Mouse (Mus musculus) bone marrow, adult 2 months (tissue): ENCODE measurements around the gene S1pr2. TPM values are rescaled to one million over a fixed set of nuclear protein-coding genes. Genes with fewer than 3 reads are reported as not detected.
A peak's percentile ranks its signal among the peaks of the same experiment; 100 is the strongest.
"Not testable (repeated sequence)": the region's sequence is repeated elsewhere in the genome, so short reads cannot be mapped to it uniquely, and the experiment has no call there.

Source experiments
- H3K27ac ChIP-seq: fragments of 200-500 bp; 2 replicates; pipeline ENCODE4 v1.5.1; 2012; ENCODE audit warnings: low read depth, mild to moderate bottlenecking, control low read depth, inconsistent platforms, low read length; ENCODE audit not compliant: control insufficient read depth, poor library complexity, insufficient read depth
- H3K4me1 ChIP-seq: fragments of 200-500 bp; 2 replicates; pipeline ENCODE4 v1.6.1; 2011; ENCODE audit warnings: low read length; ENCODE audit not compliant: control insufficient read depth, insufficient read depth
- H3K4me3 ChIP-seq: fragments of 200-500 bp; replicated peaks from 2 replicates; pipeline ENCODE3; 2011; ENCODE audit warnings: mild to moderate bottlenecking, low read depth, low read length, control low read depth; ENCODE audit not compliant: control insufficient read depth
- CTCF ChIP-seq: fragments of 200-500 bp; IDR thresholded peaks from 2 replicates; pipeline ENCODE4 v1.5.1; 2011; ENCODE audit warnings: low read length, control low read depth; ENCODE audit not compliant: control insufficient read depth, insufficient read depth
- POLR2A ChIP-seq: fragments of 200-500 bp; IDR thresholded peaks from 2 replicates; pipeline ENCODE4 v1.6.1; 2011; ENCODE audit warnings: low read depth, mild to moderate bottlenecking, control low read depth, low read length, borderline replicate concordance; ENCODE audit not compliant: control insufficient read depth
- WGBS: fragments of 180-500 bp; shearing (Covaris S2); methylation state at CpG from one replicate; pipeline ENCODE4 v1.1.7; 2018; 5-methylcytosine and 5-hydroxymethylcytosine counted together
- polyA plus RNA-seq: library from polyadenylated mRNA; stranded (reverse); fragments of >200 nt; gene quantifications from 2 replicates; pipeline ENCODE4 v1.2.4, GENCODE M21; 2011; ENCODE audit warnings: low replicate concordance; ENCODE audit not compliant: missing spikeins, insufficient read depth, insufficient read length

Gene S1pr2
- polyA plus RNA-seq, 1 experiment, result 2.2 TPM

DNA sequence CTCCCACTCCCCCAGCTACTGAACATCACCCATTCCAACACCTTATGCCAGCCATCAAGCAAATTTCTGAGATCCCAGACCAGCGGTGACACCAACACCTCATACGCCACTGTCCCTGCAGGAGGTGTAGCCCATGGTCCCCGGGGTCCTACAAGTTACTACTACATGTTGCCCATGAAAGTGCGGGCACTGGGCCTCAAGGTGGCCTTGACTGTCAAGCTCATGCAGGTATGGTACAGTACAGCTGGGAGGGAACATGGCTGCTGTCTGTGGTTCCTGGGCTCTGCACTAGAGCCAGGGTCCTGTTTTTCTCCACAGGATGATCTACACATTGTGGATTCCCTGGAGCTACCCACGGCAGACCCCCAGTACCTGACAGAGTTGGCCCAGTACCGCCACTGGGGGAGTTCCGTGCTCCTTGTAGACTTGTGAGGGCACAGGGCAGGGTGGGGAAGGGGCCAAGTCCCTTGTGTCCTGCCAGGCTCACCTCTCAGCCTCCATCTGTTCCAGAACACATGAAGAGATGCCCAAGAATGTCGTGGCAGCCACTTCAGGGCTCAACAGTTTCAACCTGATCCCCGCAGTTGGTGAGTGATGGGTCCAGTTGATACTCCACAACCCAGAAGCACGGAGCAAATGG lies 30.9 kb upstream of the S1pr2 start:
- Histone ChIP-seq H3K4me3 (no peak overlapping the region), H3K27ac (no peak overlapping the region), H3K4me1 (no peaks in the 10 kb centered on the region; the same call in 1 of the 2 replicates)
- 92% methylated on average over 10 of the region's 10 CpGs for WGBS
- no peak for TF ChIP-seq POLR2A
- no peak for TF ChIP-seq CTCF

DNA sequence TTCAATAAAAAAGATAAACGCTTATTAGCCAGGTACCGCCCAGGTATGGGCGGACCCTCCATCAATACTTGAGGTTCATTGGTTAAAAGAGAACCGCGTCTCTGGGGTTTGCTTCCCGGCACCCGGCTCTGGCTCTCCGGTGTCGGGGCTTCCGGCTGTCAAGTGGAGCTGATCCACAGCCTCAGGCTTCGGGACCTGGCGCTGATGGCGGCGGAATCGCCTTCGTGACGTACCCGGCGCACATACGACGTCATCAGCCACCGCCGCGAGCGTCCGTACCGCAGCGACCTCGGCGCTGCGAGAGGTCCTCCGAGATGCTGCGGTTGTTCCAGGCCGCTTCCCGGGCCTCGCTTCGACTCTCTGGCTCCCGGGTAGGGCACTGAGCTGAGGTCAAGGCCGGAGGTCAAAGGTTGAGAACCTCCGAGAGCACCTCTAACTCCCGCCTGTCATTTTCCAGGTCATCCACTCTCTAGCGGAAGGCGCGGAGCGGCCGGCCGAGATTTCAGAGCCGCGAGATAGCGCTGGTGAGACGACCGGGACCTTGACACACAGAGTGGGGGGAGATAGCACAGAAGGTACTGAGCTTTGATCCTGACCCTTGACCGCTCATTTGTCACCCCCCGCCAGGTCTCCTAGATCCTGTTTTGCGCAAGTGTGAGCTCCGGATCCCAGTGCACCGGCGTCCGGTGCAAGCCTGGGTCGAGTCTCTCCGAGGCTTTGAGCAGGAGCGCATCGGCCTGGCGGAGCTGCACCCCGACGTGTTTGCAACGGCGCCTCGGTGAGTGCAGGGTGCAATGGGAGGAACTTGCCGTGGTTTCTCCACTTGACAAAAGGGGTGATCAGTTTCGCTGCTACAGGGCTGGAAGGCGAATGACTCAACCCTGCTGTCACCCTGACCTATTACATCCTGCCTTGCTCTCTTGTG lies 26.3 kb upstream of the S1pr2 start, which contains the start of gene Mrpl4:
Mrpl4 (plus strand) TSS at position 112 of the 925 bp plus-strand sequence.
- TF ChIP-seq CTCF (no peak), POLR2A (peak; percentile 82; the same call in 1 of the 2 replicates)
- Histone ChIP-seq H3K4me3 (peak within 1 kb of the TSS; percentile 86), H3K4me1 (no peaks in the 10 kb centered on the region), H3K27ac (peak within 1 kb of the TSS; percentile 65)
- under 1% methylated on average over 72 of the region's 72 CpGs for WGBS

DNA sequence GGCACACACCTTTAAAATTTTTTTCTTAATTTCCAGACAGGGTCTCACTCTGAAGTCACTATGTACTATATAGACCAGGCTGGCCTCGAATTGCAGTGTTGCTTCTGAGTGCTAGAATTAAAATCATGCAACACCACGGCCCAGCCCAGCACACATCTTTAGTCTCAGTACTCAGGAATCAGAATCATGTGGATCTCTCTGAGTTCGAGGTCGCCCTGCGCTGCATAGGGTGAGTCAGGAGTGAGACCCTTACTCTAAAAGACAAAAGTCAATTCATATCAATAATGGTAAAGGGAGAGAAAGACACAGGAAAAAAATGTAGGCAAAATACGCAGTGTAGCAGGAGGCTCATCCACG lies 25.7 kb upstream of the S1pr2 start:
- no peaks in the 10 kb centered on the region; the same call in 1 of the 2 replicates for H3K4me1 ChIP-seq
- H3K27ac ChIP-seq, result peak overlapping the region; percentile 65; the same call in 1 of the 2 replicates
- WGBS, result 7% methylated on average over 7 of the region's 7 CpGs
- H3K4me3 ChIP-seq, result peak overlapping the region; percentile 86
- TF ChIP-seq POLR2A, result no peak
- no peak for TF ChIP-seq CTCF

DNA sequence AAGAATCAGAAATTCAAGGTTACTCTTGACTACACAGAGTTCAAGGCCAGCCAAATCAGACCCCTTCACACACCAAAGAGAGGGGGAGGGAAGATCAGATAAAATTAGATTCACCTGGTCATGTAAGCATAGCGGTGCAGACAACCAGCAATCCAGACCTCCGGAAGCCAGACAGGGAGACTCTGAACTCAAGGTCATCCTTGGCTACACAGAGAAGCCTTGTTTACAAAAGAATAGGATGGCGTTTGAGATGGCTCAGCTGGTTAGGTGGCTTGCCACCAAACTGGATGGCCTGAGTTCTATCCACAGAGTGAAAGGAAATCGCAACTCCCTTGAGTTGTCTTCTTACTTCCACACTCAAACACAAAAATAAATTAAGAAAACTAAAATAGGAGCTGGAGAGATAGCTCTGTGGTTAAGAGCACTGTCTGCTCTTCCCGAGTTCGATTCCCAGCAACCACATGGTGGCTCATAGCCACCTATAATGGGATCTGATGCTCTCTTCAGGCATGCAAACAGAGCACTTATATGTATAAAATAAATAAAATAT lies 25.1 kb upstream of the S1pr2 start:
- whole genome bisulfite sequencing, result 67% methylated on average over 6 of the region's 6 CpGs
- Histone ChIP-seq H3K4me3 (no peak overlapping the region), H3K27ac (no peak overlapping the region), H3K4me1 (no peaks in the 10 kb centered on the region; the same call in 1 of the 2 replicates)
- TF ChIP-seq POLR2A (no peak), CTCF (no peak)

DNA sequence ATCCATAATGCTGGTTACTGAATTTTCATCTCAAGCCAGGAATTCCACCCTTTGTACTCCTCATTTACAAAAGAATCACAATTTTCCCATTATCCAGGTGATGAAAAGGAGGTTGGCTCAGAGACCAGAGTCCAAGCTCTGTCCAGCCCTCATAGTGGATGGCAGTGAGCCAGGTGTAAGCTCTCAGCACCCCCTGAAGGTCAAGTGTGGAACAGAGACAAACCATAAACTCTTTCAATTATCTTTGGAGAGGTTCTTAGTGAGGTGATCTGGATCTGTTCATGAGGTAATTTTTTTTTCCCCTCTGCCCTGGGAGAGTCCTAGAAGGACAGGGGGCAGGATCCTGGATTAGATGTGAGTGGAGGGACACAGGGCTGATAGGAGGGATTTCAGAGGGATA lies 24.2 kb upstream of the S1pr2 start:
- no peak overlapping the region for H3K4me3 ChIP-seq
- no peak overlapping the region for H3K27ac ChIP-seq
- no peaks in the 10 kb centered on the region; the same call in 1 of the 2 replicates for H3K4me1 ChIP-seq
- TF ChIP-seq POLR2A, result no peak
- peak; percentile 40 for TF ChIP-seq CTCF

DNA sequence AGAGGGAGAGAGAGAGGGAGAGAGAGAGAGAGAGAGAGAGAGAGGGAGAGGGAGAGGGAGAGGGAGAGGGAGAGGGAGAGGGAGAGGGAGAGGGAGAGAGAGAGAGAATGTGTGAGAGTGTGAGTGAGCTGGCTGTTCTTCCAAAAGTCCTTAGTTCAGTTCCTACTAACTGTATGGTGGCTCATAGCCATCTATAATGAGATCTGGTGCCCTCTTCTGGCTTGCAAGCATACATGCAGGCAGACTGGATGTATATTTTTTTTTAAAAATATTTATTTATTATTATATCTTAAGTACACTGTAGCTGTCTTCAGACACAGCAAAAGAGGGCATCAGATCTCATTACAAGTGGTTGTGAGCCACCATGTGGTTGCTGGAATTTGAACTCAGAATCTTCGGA lies 21.8 kb upstream of the S1pr2 start:
- H3K4me3 ChIP-seq, H3K27ac ChIP-seq: not testable (repeated sequence)
- WGBS, result 66% methylated on average over 1 of the region's 1 CpGs

DNA sequence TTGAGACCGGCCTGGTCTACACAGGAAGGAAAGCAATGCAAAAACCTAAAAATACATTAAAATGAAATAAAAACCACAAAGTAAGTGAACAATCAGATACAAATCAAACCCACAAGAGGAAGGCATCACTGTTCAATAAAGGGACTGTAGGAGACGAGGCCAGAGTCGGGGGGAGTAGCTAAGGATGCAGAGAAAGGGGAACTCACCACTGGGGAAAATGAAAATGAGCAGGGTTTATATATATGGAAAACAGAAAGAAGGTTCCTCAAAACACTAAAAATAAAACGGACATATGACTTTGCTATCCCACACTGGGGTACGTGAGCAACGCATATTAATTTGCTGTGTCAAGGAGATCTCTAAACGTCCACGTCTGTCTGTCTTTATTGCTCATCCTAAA lies 20.5 kb upstream of the S1pr2 start:
- no peak overlapping the region for H3K27ac ChIP-seq
- 17% methylated on average over 8 of the region's 8 CpGs for WGBS
- no peaks in the 10 kb centered on the region; the same call in 1 of the 2 replicates for H3K4me1 ChIP-seq
- TF ChIP-seq POLR2A (no peak), CTCF (no peak)
- H3K4me3 ChIP-seq, result no peak overlapping the region

More for the DNA sequence above, 21.8 kb upstream of the S1pr2 start:
- H3K4me1 ChIP-seq, result not testable (repeated sequence)

DNA sequence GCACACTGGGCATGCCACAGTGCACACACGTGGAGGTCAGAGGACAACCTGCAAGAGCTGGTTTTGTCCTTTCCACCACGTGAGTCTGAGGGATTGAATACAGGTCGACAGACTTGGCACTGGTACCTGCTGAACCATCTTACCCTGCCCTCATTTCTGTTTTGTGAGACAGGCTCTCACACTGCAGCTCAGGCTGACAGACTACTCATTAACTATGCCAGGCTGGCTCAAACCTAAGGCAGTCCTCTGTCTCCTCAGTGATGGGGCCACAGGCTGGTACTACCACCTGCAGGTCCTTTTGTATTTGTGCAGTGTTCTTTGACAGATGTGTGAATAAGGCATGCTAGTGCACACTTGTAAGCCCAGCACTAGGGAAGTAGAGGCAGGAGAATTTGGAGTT lies 18.5 kb upstream of the S1pr2 start:
- no peak overlapping the region for H3K4me3 ChIP-seq
- WGBS, result 75% methylated on average over 3 of the region's 3 CpGs
- no peaks in the 10 kb centered on the region; the same call in 1 of the 2 replicates for H3K4me1 ChIP-seq
- TF ChIP-seq CTCF (no peak), POLR2A (no peak)
- H3K27ac ChIP-seq, result no peak overlapping the region
